Mouse (Mus musculus): ENCODE results near the gene Il6st. TPM values are rescaled to one million over a fixed set of nuclear protein-coding genes. Genes with fewer than 3 reads are reported as not detected.

Gene Il6st
- polyA plus RNA-seq, 2 experiments = 34.3 to 40.3 TPM

DNA sequence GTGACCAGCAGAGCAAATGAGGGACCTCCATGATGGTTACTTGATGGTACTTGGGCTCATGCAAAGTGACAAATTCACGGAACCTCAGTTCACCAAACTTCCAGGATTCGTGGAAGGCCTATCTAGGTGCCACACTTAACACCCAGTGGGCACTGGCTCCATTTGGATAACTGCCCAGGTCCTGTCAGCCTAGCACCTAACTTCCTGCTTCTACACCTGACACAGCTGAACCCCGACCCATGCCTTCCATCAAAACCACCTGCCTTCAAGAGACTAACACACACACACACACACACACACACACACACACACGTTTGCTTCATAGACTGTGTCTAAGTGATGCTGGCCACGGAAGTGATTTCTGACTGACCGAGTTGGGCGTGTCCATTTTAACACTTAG, 47.9 kb downstream of the Il6st start:
- no peaks in the 10 kb centered on the region for H3K4me1 ChIP-seq (ENCODE audit: control insufficient read depth, insufficient read depth, low read length)
- H3K27me3 ChIP-seq (ENCODE audit: control insufficient read depth, insufficient read depth, low read length) = no peaks in the 10 kb centered on the region
- H3K4me3 ChIP-seq (replicated peaks; ENCODE audit: low read length) = no peak overlapping the region
- WGBS = 74% methylated on average over 7 of the region's 7 CpGs
- H3K36me3 ChIP-seq (ENCODE audit: control insufficient read depth, insufficient read depth, low read length) = peaks cover 10% of the 10 kb centered on the region; the same call in 1 of the 2 replicates
- H3K27ac ChIP-seq (replicated peaks; ENCODE audit: low read depth, low read length) = no peak overlapping the region
- no peak overlapping the region for H3K9ac ChIP-seq (ENCODE audit: low read depth, low read length, severe bottlenecking)
- H3K9me3 ChIP-seq (ENCODE audit: control insufficient read depth, low read length) = no peaks in the 10 kb centered on the region
- H3K4me2 ChIP-seq (replicated peaks; ENCODE audit: low read depth, low read length, severe bottlenecking) = no peak overlapping the region
- no peak for TF ChIP-seq POLR2A (IDR thresholded peaks at IDR 0.05; ENCODE audit: borderline replicate concordance, extremely low read depth, insufficient read depth, insufficient read length)
- no peak for DNase-seq (ENCODE audit: low spot score)
- ATAC-seq (ENCODE audit: low FRiP score, low read depth) = no peak

GRCm38 (mm10) chr13:112512824-112513223, 49.0 kb downstream of the Il6st start:
- no peak for TF ChIP-seq POLR2A (IDR thresholded peaks at IDR 0.05; ENCODE audit: borderline replicate concordance, extremely low read depth, insufficient read depth, insufficient read length)
- DNase-seq (ENCODE audit: low spot score) = no peak
- Histone ChIP-seq H3K9ac (ENCODE audit: low read depth, low read length, severe bottlenecking) (no peak overlapping the region), H3K27ac (replicated peaks; ENCODE audit: low read depth, low read length) (no peak overlapping the region), H3K4me3 (replicated peaks; ENCODE audit: low read length) (no peak overlapping the region), H3K36me3 (ENCODE audit: control insufficient read depth, insufficient read depth, low read length) (peaks cover 2% of the 10 kb centered on the region; the same call in 1 of the 2 replicates), H3K9me3 (ENCODE audit: control insufficient read depth, low read length) (peaks cover under 1% of the 10 kb centered on the region; the same call in 1 of the 2 replicates), H3K4me2 (replicated peaks; ENCODE audit: low read depth, low read length, severe bottlenecking) (no peak overlapping the region), H3K27me3 (ENCODE audit: control insufficient read depth, insufficient read depth, low read length) (no peaks in the 10 kb centered on the region), H3K4me1 (ENCODE audit: control insufficient read depth, insufficient read depth, low read length) (no peaks in the 10 kb centered on the region)
- no peak for ATAC-seq (ENCODE audit: low FRiP score, low read depth)
- 88% methylated on average over 5 of the region's 5 CpGs for WGBS

DNA sequence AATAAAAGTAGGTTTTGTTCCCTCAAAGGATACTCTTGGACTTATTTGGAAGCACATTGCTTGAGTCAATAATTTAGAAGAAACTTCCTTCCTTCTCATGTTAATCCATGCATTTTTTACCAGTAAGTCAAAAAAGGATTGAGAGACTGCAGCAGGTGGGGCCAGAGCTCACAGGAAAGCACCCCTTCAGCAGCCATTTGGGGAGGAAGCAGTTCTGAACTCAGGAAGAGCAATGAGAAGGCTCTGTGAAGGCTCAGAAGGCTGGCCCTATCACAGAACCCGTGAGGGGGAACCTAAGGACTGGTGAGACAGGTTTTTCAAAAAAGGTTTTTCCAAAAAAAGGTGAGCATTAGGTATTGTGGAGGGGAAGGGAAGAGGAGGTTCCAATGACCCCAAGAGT, 50.7 kb downstream of the Il6st start:
- ATAC-seq (ENCODE audit: low FRiP score, low read depth) (no peak), DNase-seq (ENCODE audit: low spot score) (no peak)
- WGBS = 46% methylated on average over 1 of the region's 1 CpGs
- H3K9ac ChIP-seq (ENCODE audit: low read depth, low read length, severe bottlenecking) = no peak overlapping the region
- H3K4me3 ChIP-seq (replicated peaks; ENCODE audit: low read length) = no peak overlapping the region
- no peak for TF ChIP-seq POLR2A (IDR thresholded peaks at IDR 0.05; ENCODE audit: borderline replicate concordance, extremely low read depth, insufficient read depth, insufficient read length)
- H3K4me1 ChIP-seq (ENCODE audit: control insufficient read depth, insufficient read depth, low read length) = no peaks in the 10 kb centered on the region
- H3K9me3 ChIP-seq (ENCODE audit: control insufficient read depth, low read length) = peaks cover 7% of the 10 kb centered on the region
- H3K4me2 ChIP-seq (replicated peaks; ENCODE audit: low read depth, low read length, severe bottlenecking) = no peak overlapping the region
- no peaks in the 10 kb centered on the region for H3K36me3 ChIP-seq (ENCODE audit: control insufficient read depth, insufficient read depth, low read length)
- no peak overlapping the region for H3K27ac ChIP-seq (replicated peaks; ENCODE audit: low read depth, low read length)
- H3K27me3 ChIP-seq (ENCODE audit: control insufficient read depth, insufficient read depth, low read length) = no peaks in the 10 kb centered on the region

- no peaks in the 10 kb centered on the region for H3K4me1 ChIP-seq (ENCODE audit: control insufficient read depth, insufficient read depth, low read length)
- ATAC-seq (ENCODE audit: low FRiP score, low read depth) = no peak
- WGBS = 69% methylated on average over 6 of the region's 6 CpGs
- no peak for DNase-seq (ENCODE audit: low spot score)
- no peaks in the 10 kb centered on the region for H3K36me3 ChIP-seq (ENCODE audit: control insufficient read depth, insufficient read depth, low read length)
- no peak for TF ChIP-seq POLR2A (IDR thresholded peaks at IDR 0.05; ENCODE audit: borderline replicate concordance, extremely low read depth, insufficient read depth, insufficient read length)
- no peak overlapping the region for H3K4me3 ChIP-seq (replicated peaks; ENCODE audit: low read length)
- H3K9ac ChIP-seq (ENCODE audit: low read depth, low read length, severe bottlenecking) = no peak overlapping the region
- peaks cover 7% of the 10 kb centered on the region for H3K9me3 ChIP-seq (ENCODE audit: control insufficient read depth, low read length)
- no peaks in the 10 kb centered on the region for H3K27me3 ChIP-seq (ENCODE audit: control insufficient read depth, insufficient read depth, low read length)
- no peak overlapping the region for H3K4me2 ChIP-seq (replicated peaks; ENCODE audit: low read depth, low read length, severe bottlenecking)
- H3K27ac ChIP-seq (replicated peaks; ENCODE audit: low read depth, low read length) = no peak overlapping the region
Observed at GRCm38 (mm10) chr13:112522261-112522660, 58.4 kb downstream of the Il6st start.

DNA sequence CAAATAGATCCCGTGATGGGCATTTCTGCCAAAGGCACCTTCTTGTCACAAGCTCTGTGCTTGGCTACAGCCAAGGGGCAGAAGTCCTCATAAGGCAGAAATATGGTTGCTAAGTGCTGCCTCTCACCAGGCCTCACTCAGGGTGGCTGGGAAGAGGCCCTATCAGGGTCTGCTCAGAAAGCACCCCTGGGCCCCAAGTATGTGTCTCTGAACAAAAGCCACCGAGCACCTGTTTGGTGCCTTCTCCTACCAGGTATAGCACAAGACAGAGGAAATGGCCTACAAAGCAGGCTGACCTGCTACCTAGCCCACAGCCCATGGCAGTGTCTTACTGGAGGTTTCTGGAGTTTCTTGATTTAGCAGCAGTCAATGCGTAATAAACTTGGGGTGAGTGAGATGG, 59.0 kb downstream of the Il6st start:
- Histone ChIP-seq H3K4me2 (replicated peaks; ENCODE audit: low read depth, low read length, severe bottlenecking) (no peak overlapping the region), H3K9ac (ENCODE audit: low read depth, low read length, severe bottlenecking) (no peak overlapping the region), H3K36me3 (ENCODE audit: control insufficient read depth, insufficient read depth, low read length) (no peaks in the 10 kb centered on the region), H3K9me3 (ENCODE audit: control insufficient read depth, low read length) (peaks cover 6% of the 10 kb centered on the region), H3K27me3 (ENCODE audit: control insufficient read depth, insufficient read depth, low read length) (no peaks in the 10 kb centered on the region), H3K4me1 (ENCODE audit: control insufficient read depth, insufficient read depth, low read length) (no peaks in the 10 kb centered on the region), H3K4me3 (replicated peaks; ENCODE audit: low read length) (no peak overlapping the region), H3K27ac (replicated peaks; ENCODE audit: low read depth, low read length) (no peak overlapping the region)
- TF ChIP-seq POLR2A (IDR thresholded peaks at IDR 0.05; ENCODE audit: borderline replicate concordance, extremely low read depth, insufficient read depth, insufficient read length) = no peak
- ATAC-seq (ENCODE audit: low FRiP score, low read depth) (no peak), DNase-seq (ENCODE audit: low spot score) (no peak)
- 90% methylated on average over 3 of the region's 3 CpGs for WGBS

Data from limb, embryonic 14.5 days (tissue).